Mouse (Mus musculus): ENCODE data around the gene C2cd2l. TPM values are rescaled to one million over a fixed set of nuclear protein-coding genes. Genes with fewer than 3 reads are reported as not detected.

Gene C2cd2l
- polyA plus RNA-seq, 1 experiment from 2014 or later, result 11.6 TPM

DNA sequence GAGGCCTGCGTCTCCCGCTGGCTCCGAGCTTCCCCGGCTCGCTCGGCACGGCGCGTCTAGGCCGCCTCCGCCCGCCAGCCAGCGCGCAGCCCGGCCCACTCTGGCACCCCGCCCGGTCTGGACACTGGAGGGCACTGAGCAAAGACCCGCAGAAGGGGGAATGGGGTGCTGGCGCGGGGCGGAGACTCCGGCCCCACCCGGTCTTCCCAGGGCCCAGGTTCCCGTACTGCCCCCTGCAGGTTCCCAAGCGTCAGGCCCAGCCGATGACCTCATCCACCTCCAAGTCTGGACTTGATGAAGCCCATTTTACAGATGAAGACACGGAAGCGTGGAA lies 52.1 kb downstream of the C2cd2l start:
- peak; percentile 85 for ATAC-seq (replicated peaks; ENCODE audit: low FRiP score, low read depth)
- H3K4me3 ChIP-seq (replicated peaks; ENCODE audit: low read depth, low read length), result peak overlapping the region; percentile 51
- TF ChIP-seq CTCF (IDR thresholded peaks at IDR 0.05; ENCODE audit: low read depth), result peak; percentile 75
- peak overlapping the region; percentile 70 for H3K27ac ChIP-seq
- no peaks in the 10 kb centered on the region for H3K36me3 ChIP-seq (ENCODE audit: insufficient read depth, low read length)
- H3K9ac ChIP-seq (ENCODE audit: low read depth, low read length), result peak overlapping the region; percentile 83
- 4% methylated on average over 28 of the region's 28 CpGs for whole genome bisulfite sequencing
- no peaks in the 10 kb centered on the region for H3K9me3 ChIP-seq (replicated peaks; ENCODE audit: low read length)
- H3K4me2 ChIP-seq (ENCODE audit: low read length), result peak overlapping the region; percentile 87
- peak; percentile 90 for DNase-seq (ENCODE audit: low spot score)
- H3K27me3 ChIP-seq (ENCODE audit: insufficient read depth, low read length), result no peaks in the 10 kb centered on the region
- 0 out of 2 replicates have a peak, but pooled peaks cover 8% of the 10 kb centered on the region for H3K4me1 ChIP-seq (replicated peaks; ENCODE audit: insufficient read depth, low read length)

DNA sequence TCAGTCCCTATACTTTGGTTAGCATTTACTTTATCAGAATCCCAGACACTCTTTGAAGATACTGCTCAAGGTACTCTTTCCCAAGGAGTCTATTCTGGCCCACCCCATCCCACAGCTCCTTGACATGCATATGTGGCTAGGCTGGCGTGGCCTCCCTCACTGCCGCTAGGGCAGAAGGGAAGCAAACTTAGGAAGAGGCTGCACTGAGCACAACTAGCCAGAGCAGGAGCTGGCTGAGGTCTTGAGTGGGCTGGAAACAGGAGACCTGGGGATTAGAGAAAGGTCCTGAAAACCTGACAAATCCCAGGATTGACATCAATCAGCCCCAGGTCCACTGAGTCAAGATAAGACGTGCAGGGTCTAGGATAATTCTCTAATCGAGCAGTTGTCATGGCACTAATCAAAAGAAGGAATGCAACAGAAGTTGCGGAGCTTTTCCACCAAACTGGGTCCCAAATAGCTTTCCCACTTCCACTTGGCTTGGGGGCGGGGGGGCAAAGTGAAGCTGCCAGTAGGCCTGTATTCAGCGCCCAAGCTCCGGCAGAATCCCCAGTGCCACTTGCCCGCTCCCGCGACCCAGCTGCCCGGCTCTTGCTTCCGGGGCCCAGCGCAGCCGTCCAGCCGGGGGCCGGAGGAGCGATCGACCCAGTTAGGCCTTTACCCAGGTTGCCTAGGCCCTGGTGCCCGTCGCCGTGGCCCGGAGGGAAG lies 52.6 kb downstream of the C2cd2l start:
- Histone ChIP-seq H3K4me1 (replicated peaks; ENCODE audit: insufficient read depth, low read length) (0 out of 2 replicates have a peak, but pooled peaks cover 8% of the 10 kb centered on the region), H3K4me2 (ENCODE audit: low read length) (peak overlapping the region; percentile 87), H3K36me3 (ENCODE audit: insufficient read depth, low read length) (no peaks in the 10 kb centered on the region), H3K4me3 (replicated peaks; ENCODE audit: low read depth, low read length) (peak overlapping the region; percentile 51), H3K27ac (peak overlapping the region; percentile 70), H3K27me3 (ENCODE audit: insufficient read depth, low read length) (no peaks in the 10 kb centered on the region), H3K9me3 (replicated peaks; ENCODE audit: low read length) (no peaks in the 10 kb centered on the region), H3K9ac (ENCODE audit: low read depth, low read length) (peak overlapping the region; percentile 83)
- peak; percentile 38; the same call in 1 of the 2 replicates for TF ChIP-seq CTCF (IDR thresholded peaks at IDR 0.05; ENCODE audit: low read depth)
- peak; percentile 42 for DNase-seq (ENCODE audit: low spot score)
- WGBS, result 9% methylated on average over 23 of the region's 23 CpGs
- ATAC-seq (replicated peaks; ENCODE audit: low FRiP score, low read depth), result no peak; the same call in 1 of the 2 replicates

DNA sequence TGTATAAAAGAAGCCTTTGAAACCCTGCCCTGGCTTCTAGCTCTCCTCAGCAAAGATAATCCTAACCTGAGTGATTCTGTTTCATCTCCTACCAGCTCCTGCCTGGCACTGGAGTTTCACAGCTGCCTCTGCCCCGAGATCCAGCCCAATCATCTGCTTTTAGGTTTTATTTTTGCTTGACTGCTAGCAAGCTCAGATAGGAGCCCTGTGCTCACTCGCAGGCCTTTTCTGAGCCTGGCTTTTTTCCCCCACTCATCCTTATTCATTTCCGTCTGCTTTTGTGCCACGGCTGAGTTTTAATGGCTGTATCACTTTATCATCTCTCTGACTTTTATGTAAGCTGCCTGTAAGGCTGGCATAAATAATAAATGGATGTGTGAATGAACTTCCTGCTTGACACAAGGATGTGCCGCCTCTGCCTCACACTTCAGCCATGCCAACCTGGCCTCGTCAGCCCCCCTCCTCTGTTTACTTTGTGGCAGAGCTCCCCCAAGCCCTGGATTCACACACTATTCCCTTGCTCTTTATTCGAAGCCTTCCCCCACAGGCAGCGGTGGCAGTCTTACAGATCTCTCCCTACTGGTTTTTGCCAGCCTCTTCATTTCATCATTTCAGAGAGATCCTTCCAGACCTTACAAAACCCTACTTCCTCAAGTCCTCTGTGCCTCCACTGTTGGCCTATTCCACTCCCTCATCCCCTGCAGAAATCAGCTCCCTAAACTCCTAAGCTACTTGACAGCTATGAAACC lies 53.4 kb downstream of the C2cd2l start:
- H3K9me3 ChIP-seq (replicated peaks; ENCODE audit: low read length), result no peaks in the 10 kb centered on the region
- 0 out of 2 replicates have a peak overlapping the region, but pooled peaks have one; percentile 70 for H3K27ac ChIP-seq
- TF ChIP-seq CTCF (IDR thresholded peaks at IDR 0.05; ENCODE audit: low read depth), result no peak
- 65% methylated on average over 8 of the region's 8 CpGs for WGBS
- H3K4me2 ChIP-seq (ENCODE audit: low read length), result peak overlapping the region; percentile 87
- ATAC-seq (replicated peaks; ENCODE audit: low FRiP score, low read depth) (no peak), DNase-seq (ENCODE audit: low spot score) (no peak)
- H3K36me3 ChIP-seq (ENCODE audit: insufficient read depth, low read length), result no peaks in the 10 kb centered on the region
- no peaks in the 10 kb centered on the region for H3K27me3 ChIP-seq (ENCODE audit: insufficient read depth, low read length)
- H3K4me3 ChIP-seq (replicated peaks; ENCODE audit: low read depth, low read length), result no peak overlapping the region
- 0 out of 2 replicates have a peak, but pooled peaks cover 8% of the 10 kb centered on the region for H3K4me1 ChIP-seq (replicated peaks; ENCODE audit: insufficient read depth, low read length)
- H3K9ac ChIP-seq (ENCODE audit: low read depth, low read length), result 0 out of 2 replicates have a peak overlapping the region, but pooled peaks have one; percentile 83

DNA sequence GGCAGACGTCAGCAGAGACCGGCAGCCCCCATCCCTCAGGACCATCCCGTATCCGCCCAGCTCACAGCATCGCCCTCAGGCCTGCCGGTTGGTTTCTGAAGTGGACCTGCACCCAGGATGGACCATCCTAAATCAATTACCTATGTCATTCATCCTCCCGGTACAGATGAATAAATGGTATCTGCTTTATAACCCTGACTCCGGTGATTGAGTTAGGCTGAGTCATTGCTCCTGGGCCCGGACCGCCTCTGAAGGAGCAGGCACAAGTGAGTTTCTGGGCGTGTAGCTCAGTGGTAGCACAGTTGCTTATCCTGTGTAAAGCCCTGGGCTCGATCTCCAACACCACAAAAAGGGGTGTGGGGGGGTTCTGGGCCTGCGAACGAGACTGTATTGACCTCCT lies 58.7 kb downstream of the C2cd2l start:
- 87% methylated on average over 14 of the region's 14 CpGs for WGBS

More for the DNA sequence above, 58.7 kb downstream of the C2cd2l start:
- Histone ChIP-seq H3K9ac (ENCODE audit: low read depth, low read length) (no peak overlapping the region), H3K4me3 (replicated peaks; ENCODE audit: low read depth, low read length) (no peak overlapping the region), H3K27me3 (ENCODE audit: insufficient read depth, low read length) (no peaks in the 10 kb centered on the region), H3K4me2 (ENCODE audit: low read length) (no peak overlapping the region), H3K36me3 (ENCODE audit: insufficient read depth, low read length) (no peaks in the 10 kb centered on the region), H3K27ac (no peak overlapping the region), H3K4me1 (replicated peaks; ENCODE audit: insufficient read depth, low read length) (no peaks in the 10 kb centered on the region), H3K9me3 (replicated peaks; ENCODE audit: low read length) (no peaks in the 10 kb centered on the region)
- no peak for DNase-seq (ENCODE audit: low spot score)
- no peak for TF ChIP-seq CTCF (IDR thresholded peaks at IDR 0.05; ENCODE audit: low read depth)
- ATAC-seq (replicated peaks; ENCODE audit: low FRiP score, low read depth), result no peak

Small RNA genes lying within 50 kb of the gene (microRNA-seq; reads per million reads assigned to microRNA genes)
- gene Gm44335, result not detected

Other genes starting within 250 kb of the C2cd2l start
- 0.11 and 0.16 TPM in 2 replicates for gene Mfrp, start 218.6 kb downstream of the C2cd2l start, polyA plus RNA-seq (2015; fragmentation: Nextera tagmentation; extraction: Ambion mirVana)
- 9.7 and 12.3 TPM in 2 replicates for gene C1qtnf5, start 213.0 kb downstream of the C2cd2l start, polyA plus RNA-seq (2015; fragmentation: Nextera tagmentation; extraction: Ambion mirVana)
- not detected in 2 replicates for gene Gm49380, start 206.8 kb downstream of the C2cd2l start, polyA plus RNA-seq (2015; fragmentation: Nextera tagmentation; extraction: Ambion mirVana)
- 46.6 and 49.7 TPM in 2 replicates for gene Rnf26, start 206.8 kb downstream of the C2cd2l start, polyA plus RNA-seq (2015; fragmentation: Nextera tagmentation; extraction: Ambion mirVana)
- 46.3 and 46.6 TPM in 2 replicates for gene Mcam, start 185.8 kb downstream of the C2cd2l start, polyA plus RNA-seq (2015; fragmentation: Nextera tagmentation; extraction: Ambion mirVana)
- gene Cbl, start 86.2 kb downstream of the C2cd2l start, polyA plus RNA-seq (2015; fragmentation: Nextera tagmentation; extraction: Ambion mirVana), result 9.9 and 10.4 TPM in 2 replicates
- gene Ccdc153, start 79.6 kb downstream of the C2cd2l start, polyA plus RNA-seq (2015; fragmentation: Nextera tagmentation; extraction: Ambion mirVana), result not detected in 2 replicates
- gene Pdzd3, start 68.8 kb downstream of the C2cd2l start, polyA plus RNA-seq (2015; fragmentation: Nextera tagmentation; extraction: Ambion mirVana), result 16.0 and 16.7 TPM in 2 replicates
- gene Nlrx1, start 51.7 kb downstream of the C2cd2l start, polyA plus RNA-seq (2015; fragmentation: Nextera tagmentation; extraction: Ambion mirVana), result 6.8 and 7.2 TPM in 2 replicates
- 1.0 and 1.6 TPM in 2 replicates for gene Abcg4, start 31.7 kb downstream of the C2cd2l start, polyA plus RNA-seq (2015; fragmentation: Nextera tagmentation; extraction: Ambion mirVana)
- gene Hinfp, start 14.6 kb downstream of the C2cd2l start, polyA plus RNA-seq (2015; fragmentation: Nextera tagmentation; extraction: Ambion mirVana), result 14.9 and 18.5 TPM in 2 replicates
- 32.2 and 33.6 TPM in 2 replicates for gene Dpagt1, start 5.7 kb upstream of the C2cd2l start, polyA plus RNA-seq (2015; fragmentation: Nextera tagmentation; extraction: Ambion mirVana)
- 186 and 205 TPM in 2 replicates for gene H2afx, start 14.4 kb upstream of the C2cd2l start, polyA plus RNA-seq (2015; fragmentation: Nextera tagmentation; extraction: Ambion mirVana)
- 88.2 and 95.8 TPM in 2 replicates for gene Hmbs, start 23.9 kb upstream of the C2cd2l start, polyA plus RNA-seq (2015; fragmentation: Nextera tagmentation; extraction: Ambion mirVana)
- 30.3 and 31.1 TPM in 2 replicates for gene Vps11, start 41.4 kb upstream of the C2cd2l start, polyA plus RNA-seq (2015; fragmentation: Nextera tagmentation; extraction: Ambion mirVana)
- gene Hyou1, start 59.2 kb upstream of the C2cd2l start, polyA plus RNA-seq (2015; fragmentation: Nextera tagmentation; extraction: Ambion mirVana), result 22.1 and 25.8 TPM in 2 replicates
- gene Slc37a4, start 76.6 kb upstream of the C2cd2l start, polyA plus RNA-seq (2015; fragmentation: Nextera tagmentation; extraction: Ambion mirVana), result 88.7 and 101 TPM in 2 replicates
- gene Rps25, start 86.9 kb upstream of the C2cd2l start, polyA plus RNA-seq (2015; fragmentation: Nextera tagmentation; extraction: Ambion mirVana), result 2,620 and 2,934 TPM in 2 replicates
- gene Trappc4, start 87.3 kb upstream of the C2cd2l start, polyA plus RNA-seq (2015; fragmentation: Nextera tagmentation; extraction: Ambion mirVana), result 130 and 135 TPM in 2 replicates
- 25.5 and 29.2 TPM in 2 replicates for gene Ccdc84, start 98.3 kb upstream of the C2cd2l start, polyA plus RNA-seq (2015; fragmentation: Nextera tagmentation; extraction: Ambion mirVana)
- gene Foxr1, start 120.9 kb upstream of the C2cd2l start, polyA plus RNA-seq (2015; fragmentation: Nextera tagmentation; extraction: Ambion mirVana), result not detected in 2 replicates
- gene Upk2, start 134.7 kb upstream of the C2cd2l start, polyA plus RNA-seq (2015; fragmentation: Nextera tagmentation; extraction: Ambion mirVana), result 19.9 and 27.8 TPM in 2 replicates
- gene Bcl9l, start 162.5 kb upstream of the C2cd2l start, polyA plus RNA-seq (2015; fragmentation: Nextera tagmentation; extraction: Ambion mirVana), result 8.7 and 9.1 TPM in 2 replicates
- gene Cxcr5, start 241.6 kb upstream of the C2cd2l start, polyA plus RNA-seq (2015; fragmentation: Nextera tagmentation; extraction: Ambion mirVana), result 0.05 TPM in 1 of 2 replicates, not detected in the other

All from kidney, postnatal 0 days (tissue).